Comparison of ENCODE assay signal across 17 mouse cellular contexts in genomic region chr11:107743100-107743499, GRCm38 (mm10). TPM values are rescaled to one million over a fixed set of nuclear protein-coding genes. Genes with fewer than 3 reads are reported as not detected.
DNase-seq lines count a peak whose midpoint lies in the region; ATAC-seq and TF ChIP-seq lines count a peak whose summit lies in the region.
"Had no signal": no experiment of that assay in that cellular context is flagged by ENCODE, and none has a peak within 500 bp of the region (broad histone marks: within the 10 kb centered on the region; RNA-seq: fewer than 3 reads in every experiment).

No protein-coding gene starts in this region.

- H3K9ac ChIP-seq in forebrain, embryonic 14.5 days (ENCODE audit: low read length) = no peak overlapping the region
- H3K9ac ChIP-seq in midbrain, postnatal 0 days (replicated peaks; ENCODE audit: low read length, poor library complexity, severe bottlenecking) = no peak overlapping the region
- no peak overlapping the region for H3K9ac ChIP-seq in midbrain, embryonic 16.5 days (ENCODE audit: low read depth, low read length)
- no peak overlapping the region for H3K9ac ChIP-seq in hindbrain, embryonic 14.5 days

- 0 out of 2 replicates have a peak, but pooled peaks have one; percentile 12 for ATAC-seq in forebrain, embryonic 14.5 days
- peak; percentile 57 for ATAC-seq in midbrain, postnatal 0 days (ENCODE audit: low FRiP score)
- ATAC-seq in midbrain, embryonic 16.5 days = no peak
- 0 out of 2 replicates have a peak, but pooled peaks have one; percentile 16 for ATAC-seq in hindbrain, embryonic 14.5 days (ENCODE audit: low FRiP score)

- H3K27ac ChIP-seq in forebrain, embryonic 14.5 days (ENCODE audit: low read depth, low read length) = no peak overlapping the region
- no peak overlapping the region for H3K27ac ChIP-seq in forebrain, embryonic 10.5 days
- H3K27ac ChIP-seq in midbrain, postnatal 0 days (ENCODE audit: low read depth, low read length) = no peak overlapping the region
- no peak overlapping the region; the same call in 1 of the 2 replicates for H3K27ac ChIP-seq in midbrain, embryonic 16.5 days (ENCODE audit: low read length)
- no peak overlapping the region for H3K27ac ChIP-seq in hindbrain, embryonic 14.5 days

- H3K36me3 ChIP-seq in forebrain, embryonic 14.5 days (ENCODE audit: control insufficient read depth, insufficient read depth, low read length) = peaks cover 21% of the 10 kb centered on the region; the same call in 1 of the 2 replicates
- peaks cover 34% of the 10 kb centered on the region for H3K36me3 ChIP-seq in forebrain, embryonic 10.5 days (replicated peaks)
- peaks cover 11% of the 10 kb centered on the region for H3K36me3 ChIP-seq in midbrain, postnatal 0 days (ENCODE audit: insufficient read depth, low read length)
- H3K36me3 ChIP-seq in midbrain, embryonic 16.5 days (ENCODE audit: control insufficient read depth, insufficient read depth, low read length) = peaks cover 11% of the 10 kb centered on the region; the same call in 1 of the 2 replicates
- H3K36me3 ChIP-seq in hindbrain, embryonic 14.5 days (replicated peaks; ENCODE audit: control insufficient read depth, insufficient read depth) = peaks cover 39% of the 10 kb centered on the region
- H3K36me3 ChIP-seq: G1E had no signal

- no peak overlapping the region for H3K4me2 ChIP-seq in forebrain, embryonic 14.5 days (ENCODE audit: low read length)
- H3K4me2 ChIP-seq in midbrain, postnatal 0 days (ENCODE audit: low read depth, low read length, poor library complexity, severe bottlenecking) = no peak overlapping the region
- H3K4me2 ChIP-seq in midbrain, embryonic 16.5 days (ENCODE audit: low read length) = no peak overlapping the region
- H3K4me2 ChIP-seq in hindbrain, embryonic 14.5 days (replicated peaks) = no peak overlapping the region
- H3K4me2 ChIP-seq: heart, embryonic 11.5 days; liver, embryonic 11.5 days had no signal

- WGBS in forebrain, embryonic 14.5 days = 58% methylated on average over 3 of the region's 3 CpGs
- WGBS in forebrain, embryonic 10.5 days = 83% methylated on average over 3 of the region's 3 CpGs
- WGBS in midbrain, postnatal 0 days = 54% methylated on average over 3 of the region's 3 CpGs
- 55% methylated on average over 3 of the region's 3 CpGs for WGBS in midbrain, embryonic 16.5 days
- WGBS in hindbrain, embryonic 14.5 days = 38% methylated on average over 3 of the region's 3 CpGs

- DNase-seq in forebrain, embryonic 14.5 days (ENCODE audit: low spot score) = no peak
- no peak for DNase-seq in forebrain, embryonic 10.5 days (ENCODE audit: extremely low spot score, low spot score)
- DNase-seq in midbrain, postnatal 0 days (ENCODE audit: low spot score) = peak; percentile 68
- DNase-seq in hindbrain, embryonic 14.5 days (ENCODE audit: low spot score) = peak; percentile 48
- peak; percentile 51 for DNase-seq in kidney, postnatal 10 days
- DNase-seq in heart, adult 9 months (ENCODE audit: low spot score in 2 of 2) = no peak
- DNase-seq in lung, postnatal 36 days = no peak
- DNase-seq: cerebellum, adult 11 months; gastrocnemius, postnatal 10 days; lung, postnatal 10 days; midbrain, embryonic 14.5 days had no signal

- TF ChIP-seq CTCF in midbrain, postnatal 0 days (IDR thresholded peaks at IDR 0.05) = no peak

- no peaks in the 10 kb centered on the region for H3K4me1 ChIP-seq in forebrain, embryonic 14.5 days (ENCODE audit: control insufficient read depth, insufficient read depth, low read length)
- peaks cover 28% of the 10 kb centered on the region for H3K4me1 ChIP-seq in forebrain, embryonic 10.5 days
- H3K4me1 ChIP-seq in midbrain, postnatal 0 days (ENCODE audit: insufficient read depth, low read length) = no peaks in the 10 kb centered on the region
- peaks cover 4% of the 10 kb centered on the region; the same call in 1 of the 2 replicates for H3K4me1 ChIP-seq in midbrain, embryonic 16.5 days (ENCODE audit: control insufficient read depth, insufficient read depth, low read length)
- peaks cover 11% of the 10 kb centered on the region; the same call in 1 of the 2 replicates for H3K4me1 ChIP-seq in hindbrain, embryonic 14.5 days (replicated peaks; ENCODE audit: control insufficient read depth, insufficient read depth, low read length)

- no peaks in the 10 kb centered on the region for H3K27me3 ChIP-seq in forebrain, embryonic 14.5 days (replicated peaks; ENCODE audit: control insufficient read depth, insufficient read depth, low read length)
- H3K27me3 ChIP-seq in forebrain, embryonic 10.5 days (ENCODE audit: poor library complexity, severe bottlenecking) = no peaks in the 10 kb centered on the region
- H3K27me3 ChIP-seq in midbrain, postnatal 0 days (ENCODE audit: insufficient read depth, low read length) = no peaks in the 10 kb centered on the region
- no peaks in the 10 kb centered on the region for H3K27me3 ChIP-seq in midbrain, embryonic 16.5 days (ENCODE audit: control insufficient read depth, insufficient read depth, low read depth, low read length)
- no peaks in the 10 kb centered on the region for H3K27me3 ChIP-seq in hindbrain, embryonic 14.5 days (ENCODE audit: control insufficient read depth, insufficient read depth, low read length)

- no peaks in the 10 kb centered on the region for H3K9me3 ChIP-seq in forebrain, embryonic 14.5 days (replicated peaks; ENCODE audit: control insufficient read depth, low read length)
- H3K9me3 ChIP-seq in forebrain, embryonic 10.5 days = no peaks in the 10 kb centered on the region
- no peaks in the 10 kb centered on the region for H3K9me3 ChIP-seq in midbrain, postnatal 0 days (ENCODE audit: low read length)
- H3K9me3 ChIP-seq in midbrain, embryonic 16.5 days (replicated peaks; ENCODE audit: control insufficient read depth, low read length, poor library complexity, severe bottlenecking) = no peaks in the 10 kb centered on the region
- no peaks in the 10 kb centered on the region for H3K9me3 ChIP-seq in hindbrain, embryonic 14.5 days (ENCODE audit: control insufficient read depth, low read length)
- H3K9me3 ChIP-seq: G1E had no signal

- H3K4me3 ChIP-seq in forebrain, embryonic 14.5 days (ENCODE audit: low read depth, low read length) = no peak overlapping the region
- no peak overlapping the region for H3K4me3 ChIP-seq in forebrain, embryonic 10.5 days
- H3K4me3 ChIP-seq in midbrain, postnatal 0 days (ENCODE audit: low read depth, low read length) = no peak overlapping the region
- no peak overlapping the region for H3K4me3 ChIP-seq in midbrain, embryonic 16.5 days (ENCODE audit: low read depth, low read length)
- H3K4me3 ChIP-seq in hindbrain, embryonic 14.5 days (replicated peaks; ENCODE audit: low read length) = no peak overlapping the region

RNA-seq across cellular contexts. Expression of gene Cacng1, which starts 26.8 kb away (rescaled TPM):
- 0.14 and 0.28 TPM in 2 replicates for polyA plus RNA-seq in forebrain, embryonic 14.5 days (2014; fragmentation: Nextera tagmentation; extraction: Ambion mirVana)
- 0.16 TPM in 1 of 2 replicates, not detected in the other for polyA plus RNA-seq in forebrain, embryonic 10.5 days (2016; fragmentation: Nextera tagmentation; extraction: Ambion mirVana)
- 0.94 and 1.8 TPM in 2 replicates for total RNA-seq in midbrain, postnatal 0 days (2014; rRNA removed)
- 1.1 and 1.2 TPM in 2 replicates for polyA plus RNA-seq in midbrain, postnatal 0 days (2015; fragmentation: Nextera tagmentation; extraction: Ambion mirVana)
- 0.27 and 0.48 TPM in 2 replicates for polyA plus RNA-seq in midbrain, embryonic 16.5 days (2015; fragmentation: Nextera tagmentation; extraction: Ambion mirVana)
- polyA plus RNA-seq in hindbrain, embryonic 14.5 days (2014; fragmentation: Nextera tagmentation; extraction: Ambion mirVana) = 0.17 and 0.52 TPM in 2 replicates
- total RNA-seq: G1E; hematopoietic stem cell, adult 5-6 weeks; neutrophil, adult 5-6 weeks had no signal
- polyA plus RNA-seq: heart, embryonic 11.5 days; liver, embryonic 11.5 days had no signal

RNA-seq across cellular contexts. Expression of gene Cacng4, which starts 51.3 kb away (rescaled TPM):
- polyA plus RNA-seq in forebrain, embryonic 14.5 days (2014; fragmentation: Nextera tagmentation; extraction: Ambion mirVana) = 35.4 and 40.8 TPM in 2 replicates
- polyA plus RNA-seq in forebrain, embryonic 10.5 days (2016; fragmentation: Nextera tagmentation; extraction: Ambion mirVana) = 6.3 and 7.0 TPM in 2 replicates
- total RNA-seq in midbrain, postnatal 0 days (2014; rRNA removed) = 112 TPM in 2 replicates
- 58.4 and 61.7 TPM in 2 replicates for polyA plus RNA-seq in midbrain, postnatal 0 days (2015; fragmentation: Nextera tagmentation; extraction: Ambion mirVana)
- polyA plus RNA-seq in midbrain, embryonic 16.5 days (2015; fragmentation: Nextera tagmentation; extraction: Ambion mirVana) = 52.0 and 52.1 TPM in 2 replicates
- polyA plus RNA-seq in hindbrain, embryonic 14.5 days (2014; fragmentation: Nextera tagmentation; extraction: Ambion mirVana) = 58.2 and 63.1 TPM in 2 replicates
- total RNA-seq: hematopoietic stem cell, adult 5-6 weeks; neutrophil, adult 5-6 weeks had no signal
- polyA plus RNA-seq: G1E had no signal

Comparison
In these comparisons a context has a peak if more than half of its experiments do, and no peak if none do; other contexts are left out.
1. DNase-seq: peak in midbrain, postnatal 0 days (single experiment), hindbrain, embryonic 14.5 days (single experiment) and kidney, postnatal 10 days (single experiment); none in forebrain, embryonic 14.5 days (single experiment), forebrain, embryonic 10.5 days (single experiment), heart, adult 9 months (0 of 2) and lung, postnatal 36 days (single experiment).